Mouse (Mus musculus): ENCODE measurements around the gene Mtfr1l. TPM values are rescaled to one million over a fixed set of nuclear protein-coding genes. Genes with fewer than 3 reads are reported as not detected.
"Not testable (repeated sequence)": the region's sequence is repeated elsewhere in the genome, so short reads cannot be mapped to it uniquely, and the experiment has no call there.

The Mtfr1l gene
- total RNA-seq, 2 experiments from 2014 or later, result 159 to 165 TPM

- DNase-seq, result no peak
- intact Hi-C loops (cut with DNase I), result no loop called here
Measured at GRCm38 (mm10) chr4:134519281-134519680, 15.9 kb downstream of the Mtfr1l start.

GRCm38 (mm10) chr4:134518541-134518940 lies 16.6 kb downstream of the Mtfr1l start:
- intact Hi-C loops (cut with DNase I), result no loop called here
- no peak for DNase-seq

GRCm38 (mm10) chr4:134517719-134518118 lies 17.5 kb downstream of the Mtfr1l start:
- intact Hi-C loops (cut with DNase I), result loop anchor here (2.0 kb wide), 1 partner anchor 15 kb away; no protein-coding TSS in a partner anchor
- peak in 1 of 2 experiments; percentile 15 for DNase-seq

- DNase-seq, result peak; percentile 72 to 79
Measured at GRCm38 (mm10) chr4:134516981-134517380, 18.2 kb downstream of the Mtfr1l start.

GRCm38 (mm10) chr4:134515614-134516013 lies 19.6 kb downstream of the Mtfr1l start:
- intact Hi-C loops (cut with DNase I), result loop anchor here (2.0 kb wide), 1 partner anchor 17 kb away; no protein-coding TSS in a partner anchor
- DNase-seq, result peak in 1 of 2 experiments; percentile 8

More at GRCm38 (mm10) chr4:134516981-134517380, 18.2 kb downstream of the Mtfr1l start:
- intact Hi-C loops (cut with DNase I), result loop anchor here (2.0 kb wide), 1 partner anchor 16 kb away; no protein-coding TSS in a partner anchor

GRCm38 (mm10) chr4:134514309-134514930 lies 20.8 kb downstream of the Mtfr1l start:
- no peak for DNase-seq
- intact Hi-C loops (cut with DNase I), result no loop called here

GRCm38 (mm10) chr4:134512798-134513197 lies 22.4 kb downstream of the Mtfr1l start:
- peak; percentile 80 to 86 for DNase-seq
- intact Hi-C loops (cut with DNase I), result no loop called here

- intact Hi-C loops (cut with DNase I), result no loop called here
- DNase-seq, result no peak
Measured at GRCm38 (mm10) chr4:134511730-134512129, 23.5 kb downstream of the Mtfr1l start.

- intact Hi-C loops (cut with DNase I), result no loop called here
- peak; percentile 91 to 95 for DNase-seq
Measured at GRCm38 (mm10) chr4:134510845-134511411, 24.3 kb downstream of the Mtfr1l start, which contains the start of gene Aunip. Gene Aunip, plus strand, starts transcription at chr4:134510999.

- DNase-seq, result no peak
- intact Hi-C loops (cut with DNase I), result no loop called here
Measured at GRCm38 (mm10) chr4:134510396-134510795, 24.8 kb downstream of the Mtfr1l start.

GRCm38 (mm10) chr4:134506713-134507112 lies 28.5 kb downstream of the Mtfr1l start:
- intact Hi-C loops (cut with DNase I), result no loop called here
- DNase-seq, result no peak

- no peak for DNase-seq
- intact Hi-C loops (cut with DNase I), result no loop called here
Measured at GRCm38 (mm10) chr4:134505966-134506594, 29.1 kb downstream of the Mtfr1l start.

GRCm38 (mm10) chr4:134505303-134505789 lies 29.8 kb downstream of the Mtfr1l start:
- no peak for DNase-seq
- intact Hi-C loops (cut with DNase I), result no loop called here

GRCm38 (mm10) chr4:134503686-134504357 lies 31.4 kb downstream of the Mtfr1l start:
- intact Hi-C loops (cut with DNase I), result no loop called here

GRCm38 (mm10) chr4:134501095-134501494 lies 34.1 kb downstream of the Mtfr1l start:
- no peak for DNase-seq
- intact Hi-C loops (cut with DNase I), result no loop called here

More at GRCm38 (mm10) chr4:134503686-134504357, 31.4 kb downstream of the Mtfr1l start:
- DNase-seq, result no peak

GRCm38 (mm10) chr4:134498983-134499382 lies 36.2 kb downstream of the Mtfr1l start:
- DNase-seq; intact Hi-C loops (cut with DNase I): not testable (repeated sequence)

- DNase-seq, result no peak
- intact Hi-C loops (cut with DNase I), result no loop called here
Measured at GRCm38 (mm10) chr4:134497986-134498731, 37.0 kb downstream of the Mtfr1l start.

- intact Hi-C loops (cut with DNase I), result no loop called here
- DNase-seq, result no peak
Measured at GRCm38 (mm10) chr4:134497223-134497622, 38.0 kb downstream of the Mtfr1l start.

- peak; percentile 83 to 84 for DNase-seq
- intact Hi-C loops (cut with DNase I), result no loop called here
Measured at GRCm38 (mm10) chr4:134496595-134497210, 38.5 kb downstream of the Mtfr1l start, which contains the start of gene Paqr7. Gene Paqr7, plus strand, starts transcription at chr4:134496697.

- no peak for DNase-seq
- intact Hi-C loops (cut with DNase I), result no loop called here
Measured at GRCm38 (mm10) chr4:134495546-134495923, 39.7 kb downstream of the Mtfr1l start.

Measured in heart, postnatal 10 days (tissue).